Mouse (Mus musculus) thymus, adult 2 months (tissue): ENCODE data around the gene Cog5. TPM values are rescaled to one million over a fixed set of nuclear protein-coding genes. Genes with fewer than 3 reads are reported as not detected.
A peak's percentile ranks its signal among the peaks of the same experiment; 100 is the strongest.

ENCODE experiments used
- DNase-seq: peaks from one replicate; pipeline ENCODE4 v3.0.0; 2021
- H3K27ac ChIP-seq: fragments of 200-500 bp; 2 replicates; pipeline ENCODE4 v1.5.1; 2012; ENCODE audit warnings: low read length, control low read depth; ENCODE audit not compliant: control insufficient read depth, insufficient read depth
- H3K27me3 ChIP-seq: fragments of 200-500 bp; 2 replicates; pipeline ENCODE4 v1.6.1; 2012; ENCODE audit warnings: mild to moderate bottlenecking, low read length, moderate library complexity, mixed read lengths; ENCODE audit not compliant: control insufficient read depth, insufficient read depth
- H3K36me3 ChIP-seq: fragments of 200-500 bp; 2 replicates; pipeline ENCODE4 v1.6.1; 2012; ENCODE audit warnings: mild to moderate bottlenecking, low read length, moderate library complexity; ENCODE audit not compliant: control insufficient read depth, insufficient read depth
- H3K4me1 ChIP-seq: fragments of 200-500 bp; replicated peaks from 2 replicates; pipeline ENCODE4 v1.6.1; 2012; ENCODE audit warnings: low read length; ENCODE audit not compliant: control insufficient read depth, insufficient read depth
- H3K4me3 ChIP-seq: fragments of 200-500 bp; 2 replicates; pipeline ENCODE4 v1.5.1; 2012; ENCODE audit warnings: mild to moderate bottlenecking, low read length, control low read depth, moderate library complexity; ENCODE audit not compliant: control insufficient read depth, insufficient read depth
- CTCF ChIP-seq: fragments of 200-500 bp; IDR thresholded peaks from 2 replicates; pipeline ENCODE4 v1.5.1; 2012; ENCODE audit warnings: mild to moderate bottlenecking, control low read depth, low read length, moderate library complexity, borderline replicate concordance; ENCODE audit not compliant: control insufficient read depth, poor library complexity, insufficient read depth; ENCODE audit errors: extremely low read depth
- POLR2A ChIP-seq: fragments of 200-500 bp; IDR thresholded peaks from 2 replicates; pipeline ENCODE4 v1.6.1; 2012; ENCODE audit warnings: mild to moderate bottlenecking, low read length, control low read depth, moderate library complexity; ENCODE audit not compliant: control insufficient read depth, poor library complexity, insufficient read depth; ENCODE audit errors: extremely low read depth
- WGBS: fragments of 180-500 bp; shearing (Covaris S2); methylation state at CpG from one replicate; pipeline ENCODE4 v1.1.7; 2018; 5-methylcytosine and 5-hydroxymethylcytosine counted together
- polyA plus RNA-seq: library from polyadenylated mRNA; depleted of rRNA; stranded (reverse); fragments of >200 nt; gene quantifications from 2 replicates; pipeline ENCODE4 v1.2.3, GENCODE M21; 2012

Gene Cog5
- polyA plus RNA-seq, 1 experiment, result 40.6 TPM

DNA sequence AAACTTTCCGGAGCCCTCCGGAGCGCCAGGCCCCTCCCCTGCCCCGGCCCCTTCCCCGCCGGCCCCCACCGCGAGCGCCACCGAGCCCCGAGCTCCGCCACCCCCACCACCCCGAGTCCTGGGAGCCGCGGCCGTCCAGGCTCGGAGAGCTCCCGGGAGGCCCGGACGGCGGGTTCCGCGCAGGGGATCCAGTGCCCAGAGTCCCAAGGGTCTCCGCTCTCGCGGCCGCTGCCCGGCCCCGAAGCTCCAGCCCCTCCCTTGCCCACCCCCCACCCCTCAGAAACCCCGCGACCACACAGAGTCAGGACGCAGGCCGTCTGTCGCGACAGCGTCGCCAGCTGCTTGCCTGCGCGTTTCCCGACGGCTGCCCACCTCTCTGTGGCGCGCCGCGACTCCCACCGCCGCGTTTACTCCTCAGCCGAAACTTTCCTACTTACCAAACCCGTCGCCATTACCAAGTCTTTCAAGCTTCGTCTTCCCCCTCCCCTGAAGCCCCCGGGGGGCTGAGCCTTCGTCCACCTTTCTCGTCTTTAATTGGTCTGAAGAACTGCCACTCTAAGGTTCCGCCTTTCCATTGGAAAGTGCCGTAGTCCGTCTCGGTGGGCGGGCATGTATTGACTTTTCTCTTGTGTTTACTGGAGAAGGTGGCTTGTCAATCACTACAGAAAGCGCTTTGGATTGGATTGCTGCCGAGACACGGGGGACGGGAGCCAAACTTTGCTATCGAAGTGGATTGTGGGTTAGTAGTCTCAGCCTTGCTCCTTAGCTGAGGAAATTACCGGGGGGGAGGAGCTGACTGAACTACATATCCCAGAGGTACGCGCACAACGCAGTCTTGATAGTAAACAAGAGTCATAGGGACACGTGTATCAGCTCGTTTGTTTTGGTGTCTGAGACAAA lies 295.3 kb downstream of the Cog5 start, which contains the start of gene Hbp1:
Gene Hbp1, minus strand, starts transcription at position 777 of the 900 bp plus-strand sequence.
- under 1% methylated on average over 71 of the region's 71 CpGs for WGBS
- peak; percentile 75; the same call in 1 of the 2 replicates for TF ChIP-seq POLR2A
- no peak for TF ChIP-seq CTCF
- DNase-seq, result peak; percentile 98

DNA sequence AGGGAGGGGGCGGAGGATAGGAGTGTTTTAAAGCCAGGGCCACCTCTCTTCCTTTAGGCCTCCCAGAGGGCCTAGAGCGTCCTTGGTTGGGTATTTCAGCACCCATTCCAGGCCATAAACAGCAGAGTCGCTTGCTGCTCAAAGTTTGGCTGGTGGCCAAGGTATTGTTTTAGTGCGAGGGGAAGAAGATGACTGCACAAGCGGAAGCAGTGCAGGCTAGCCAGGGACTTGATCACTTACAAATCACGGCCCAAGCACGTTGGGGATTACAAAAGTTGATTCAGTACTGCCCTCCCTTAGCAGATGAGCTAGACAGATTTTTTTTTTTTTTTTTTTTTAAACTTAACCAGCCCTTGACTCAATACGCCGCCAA lies 296.0 kb downstream of the Cog5 start:
- WGBS, result 21% methylated on average over 9 of the region's 9 CpGs
- Histone ChIP-seq H3K4me3 (peak overlapping the region; percentile 42), H3K27ac (peak overlapping the region; percentile 88), H3K36me3 (no peaks in the 10 kb centered on the region), H3K27me3 (no peaks in the 10 kb centered on the region), H3K4me1 (no peaks in the 10 kb centered on the region; the same call in 1 of the 2 replicates)
- TF ChIP-seq POLR2A (peak; percentile 24; the same call in 1 of the 2 replicates), CTCF (no peak)
- DNase-seq, result no peak

More for the DNA sequence above, 295.3 kb downstream of the Cog5 start, which contains the start of gene Hbp1:
- peak within 1 kb of the TSS; percentile 56 for H3K4me3 ChIP-seq
- no peaks in the 10 kb centered on the region for H3K36me3 ChIP-seq
- H3K4me1 ChIP-seq, result no peaks in the 10 kb centered on the region; the same call in 1 of the 2 replicates
- no peaks in the 10 kb centered on the region for H3K27me3 ChIP-seq
- peak within 1 kb of the TSS; percentile 88 for H3K27ac ChIP-seq

DNA sequence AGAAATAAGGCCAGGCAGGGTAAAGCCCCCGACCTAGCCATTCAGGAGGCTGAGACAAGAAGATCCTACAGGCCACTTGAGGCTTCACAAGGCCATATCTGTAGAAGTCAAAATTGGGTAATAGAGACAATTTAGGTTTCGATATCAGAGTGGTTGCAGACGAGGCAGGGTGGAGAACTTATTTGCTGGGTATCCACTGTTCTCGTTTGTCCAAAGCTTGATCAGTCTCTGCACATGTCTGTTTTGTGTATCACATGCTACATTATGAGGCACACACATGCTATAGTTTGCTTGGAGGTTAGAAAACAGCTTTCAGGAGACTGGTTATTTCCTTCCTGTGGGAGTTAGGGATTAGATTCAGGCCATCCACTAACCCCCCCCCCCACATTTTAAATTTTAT lies 301.2 kb downstream of the Cog5 start:
- H3K4me3 ChIP-seq, result no peak overlapping the region
- H3K27ac ChIP-seq, result no peak overlapping the region
- no peak for TF ChIP-seq POLR2A
- no peak for TF ChIP-seq CTCF
- DNase-seq, result no peak
- H3K36me3 ChIP-seq, result no peaks in the 10 kb centered on the region
- WGBS, result 96% methylated on average over 4 of the region's 4 CpGs
- no peaks in the 10 kb centered on the region for H3K4me1 ChIP-seq
- no peaks in the 10 kb centered on the region for H3K27me3 ChIP-seq

DNA sequence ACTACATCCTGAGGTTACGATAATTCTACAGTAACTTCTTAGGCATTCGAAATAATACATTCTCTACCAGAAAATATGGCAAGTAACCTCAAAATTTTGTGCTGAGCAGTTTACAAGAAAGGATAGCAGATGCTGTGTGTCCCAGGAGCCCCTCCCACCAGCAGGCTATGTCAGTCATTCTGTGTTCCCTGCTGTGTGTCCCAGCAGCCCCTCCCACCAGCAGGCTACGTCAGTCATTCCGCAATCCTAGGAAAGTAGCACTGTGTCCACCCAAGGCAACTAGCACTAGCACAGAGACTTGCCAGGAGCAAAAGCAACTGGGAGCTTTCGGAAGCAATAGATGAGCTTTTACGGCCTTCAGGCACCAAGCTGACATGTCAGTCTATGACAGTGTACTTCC lies 309.4 kb downstream of the Cog5 start:
- Histone ChIP-seq H3K27ac (no peak overlapping the region), H3K4me3 (no peak overlapping the region), H3K27me3 (no peaks in the 10 kb centered on the region), H3K4me1 (no peaks in the 10 kb centered on the region), H3K36me3 (no peaks in the 10 kb centered on the region)
- WGBS, result 95% methylated on average over 6 of the region's 6 CpGs
- DNase-seq, result no peak
- TF ChIP-seq CTCF (no peak), POLR2A (no peak)

DNA sequence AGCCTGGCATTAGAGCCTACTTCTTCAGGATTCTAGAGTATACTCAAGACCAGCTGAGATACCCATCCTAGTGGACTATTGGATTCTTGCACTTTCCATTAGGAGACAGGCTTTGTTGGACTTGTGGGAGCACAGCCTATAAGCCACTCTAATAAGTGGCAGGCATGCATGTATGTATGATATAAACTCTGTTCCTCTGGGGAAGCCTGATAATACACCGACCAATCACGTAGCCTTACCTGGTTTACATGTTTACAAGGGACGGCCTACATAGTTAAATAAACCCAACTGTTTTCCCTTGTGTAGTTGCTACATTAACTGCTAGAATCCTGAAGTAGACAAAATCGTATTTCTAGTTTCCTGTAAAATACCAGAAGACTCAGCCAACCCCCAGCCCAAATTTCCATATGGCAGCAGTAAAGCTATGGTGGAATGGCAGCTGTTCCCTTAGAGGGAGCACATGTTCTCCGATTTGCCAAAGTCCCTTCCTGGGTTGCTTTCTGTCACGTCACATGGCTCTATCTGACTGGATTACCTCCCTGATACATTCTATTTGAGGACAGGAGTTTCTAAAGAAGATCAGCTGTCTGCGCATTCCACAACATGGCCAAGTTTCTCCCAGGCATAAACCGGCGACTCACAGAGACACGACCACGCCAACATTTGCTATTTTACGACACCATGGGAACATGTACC lies 311.0 kb downstream of the Cog5 start:
- H3K36me3 ChIP-seq, result no peaks in the 10 kb centered on the region
- 96% methylated on average over 12 of the region's 12 CpGs for WGBS
- no peak overlapping the region for H3K27ac ChIP-seq
- H3K4me1 ChIP-seq, result no peaks in the 10 kb centered on the region
- H3K27me3 ChIP-seq, result no peaks in the 10 kb centered on the region
- no peak for DNase-seq
- TF ChIP-seq POLR2A, result no peak
- no peak for TF ChIP-seq CTCF
- no peak overlapping the region for H3K4me3 ChIP-seq

DNA sequence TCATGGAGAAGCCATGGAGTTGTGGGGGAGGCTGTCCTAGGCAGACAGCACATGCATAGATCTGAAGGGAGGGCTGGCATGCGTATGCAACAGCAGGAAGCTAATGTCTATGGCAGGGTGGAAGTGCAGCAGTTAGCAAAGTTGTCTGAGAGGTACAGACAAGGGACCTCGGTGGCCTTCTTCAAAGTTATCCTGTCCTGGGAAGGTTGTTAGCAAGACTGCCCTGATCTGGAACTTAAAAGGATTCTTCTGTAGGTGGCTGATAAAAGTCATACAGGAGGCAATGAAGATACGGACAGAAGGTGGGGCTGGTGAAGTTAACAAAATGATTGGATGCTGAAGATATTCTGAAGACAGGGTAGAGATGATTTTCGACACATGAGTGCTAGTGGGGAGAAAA lies 311.7 kb downstream of the Cog5 start:
- Histone ChIP-seq H3K27me3 (no peaks in the 10 kb centered on the region), H3K4me1 (no peaks in the 10 kb centered on the region), H3K36me3 (no peaks in the 10 kb centered on the region), H3K4me3 (no peak overlapping the region), H3K27ac (no peak overlapping the region)
- TF ChIP-seq CTCF (no peak), POLR2A (no peak)
- no peak for DNase-seq
- WGBS, result 91% methylated on average over 4 of the region's 4 CpGs
